Mouse (Mus musculus): ENCODE measurements around the gene Slc9a3.
A peak's percentile ranks its signal among the peaks of the same experiment; 100 is the strongest.

Slc9a3 gene

GRCm38 (mm10) chr13:74121141-74121602, at the start of gene Slc9a3:
Gene Slc9a3, plus strand, starts transcription at chr13:74121457.
- DNase-seq = peak; percentile 80

- no peak for DNase-seq
These were observed 49.5 kb upstream of the Slc9a3 start for GRCm38 (mm10) chr13:74071714-74072113.

- DNase-seq = no peak
These were observed 47.9 kb upstream of the Slc9a3 start for GRCm38 (mm10) chr13:74073369-74073768.

- no peak for DNase-seq
These were observed 31.0 kb upstream of the Slc9a3 start for GRCm38 (mm10) chr13:74090265-74090664.

DNA sequence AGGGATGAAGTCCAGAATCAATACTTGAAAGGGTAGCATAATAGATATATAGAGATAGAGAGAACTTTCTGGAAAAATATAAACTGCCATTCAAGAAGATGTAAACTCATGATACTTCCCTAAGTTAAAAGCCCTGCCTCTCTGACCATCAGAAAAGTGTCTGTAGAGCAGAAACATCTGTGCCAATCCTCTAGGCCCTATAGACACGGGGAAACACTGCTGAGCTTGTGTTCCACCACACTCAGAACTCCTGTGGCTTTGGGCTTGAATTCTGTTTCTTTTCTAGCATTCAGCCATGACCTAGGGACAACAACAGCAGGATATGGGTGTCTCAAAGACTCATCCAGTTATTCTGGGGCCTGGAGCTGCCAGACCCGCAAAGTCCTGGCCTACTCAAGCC, 25.3 kb upstream of the Slc9a3 start:
- no peak for DNase-seq

GRCm38 (mm10) chr13:74096715-74097363, 24.4 kb upstream of the Slc9a3 start:
- peak; percentile 73 for DNase-seq

DNA sequence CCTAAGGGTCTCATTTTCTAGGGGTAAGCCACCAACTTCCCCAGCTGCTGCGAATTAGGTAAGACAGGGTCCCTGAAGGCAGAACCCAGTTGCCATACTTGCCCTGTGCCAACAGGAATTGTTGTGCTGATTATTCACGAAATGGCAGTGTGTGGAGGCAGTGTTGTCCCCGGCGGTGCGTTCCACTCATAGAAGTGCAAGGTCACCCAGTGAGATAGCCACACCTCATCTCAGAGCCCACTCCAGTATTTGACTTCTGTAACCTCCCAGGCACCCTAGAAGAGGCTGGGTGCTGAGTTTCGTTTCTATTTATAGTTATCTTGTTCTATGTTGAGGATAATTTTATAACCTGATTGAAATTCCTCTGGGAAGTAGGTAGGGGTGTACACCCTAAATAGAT, 22.3 kb upstream of the Slc9a3 start:
- no peak for DNase-seq

DNA sequence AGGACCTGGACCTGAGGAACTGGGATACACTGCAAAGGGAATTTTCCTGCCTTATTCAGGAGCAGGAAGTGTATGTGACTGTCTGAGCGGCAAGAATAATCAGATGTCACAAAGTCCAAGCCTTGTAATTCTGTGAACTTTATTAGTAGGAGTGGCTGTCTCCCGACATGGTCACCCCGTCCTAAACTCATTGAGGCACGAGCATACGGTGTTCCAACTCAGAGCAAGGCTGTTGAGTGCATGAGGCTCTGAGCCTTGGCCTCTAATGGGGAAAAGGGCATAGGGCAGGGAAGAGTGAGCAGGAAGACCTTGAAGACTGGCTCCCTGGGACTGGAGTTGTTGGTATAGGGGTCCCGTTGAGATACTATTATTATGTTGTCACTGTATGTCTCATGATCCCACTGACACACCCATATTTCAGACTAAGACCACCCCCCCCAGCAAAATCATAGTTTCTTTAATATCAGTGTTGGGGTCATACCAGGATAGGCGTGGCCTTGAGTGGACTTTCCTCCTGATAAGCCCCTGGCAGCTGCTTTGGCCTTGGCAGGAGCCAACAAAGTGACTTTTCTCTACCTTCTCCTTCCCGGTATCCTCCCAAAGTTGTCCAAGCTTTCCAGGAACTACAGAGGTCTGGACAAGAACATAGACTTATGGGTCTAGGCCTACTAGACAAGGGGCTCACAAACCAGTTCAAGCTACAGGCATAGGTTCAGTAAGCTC, 19.0 kb upstream of the Slc9a3 start:
- no peak for DNase-seq

DNA sequence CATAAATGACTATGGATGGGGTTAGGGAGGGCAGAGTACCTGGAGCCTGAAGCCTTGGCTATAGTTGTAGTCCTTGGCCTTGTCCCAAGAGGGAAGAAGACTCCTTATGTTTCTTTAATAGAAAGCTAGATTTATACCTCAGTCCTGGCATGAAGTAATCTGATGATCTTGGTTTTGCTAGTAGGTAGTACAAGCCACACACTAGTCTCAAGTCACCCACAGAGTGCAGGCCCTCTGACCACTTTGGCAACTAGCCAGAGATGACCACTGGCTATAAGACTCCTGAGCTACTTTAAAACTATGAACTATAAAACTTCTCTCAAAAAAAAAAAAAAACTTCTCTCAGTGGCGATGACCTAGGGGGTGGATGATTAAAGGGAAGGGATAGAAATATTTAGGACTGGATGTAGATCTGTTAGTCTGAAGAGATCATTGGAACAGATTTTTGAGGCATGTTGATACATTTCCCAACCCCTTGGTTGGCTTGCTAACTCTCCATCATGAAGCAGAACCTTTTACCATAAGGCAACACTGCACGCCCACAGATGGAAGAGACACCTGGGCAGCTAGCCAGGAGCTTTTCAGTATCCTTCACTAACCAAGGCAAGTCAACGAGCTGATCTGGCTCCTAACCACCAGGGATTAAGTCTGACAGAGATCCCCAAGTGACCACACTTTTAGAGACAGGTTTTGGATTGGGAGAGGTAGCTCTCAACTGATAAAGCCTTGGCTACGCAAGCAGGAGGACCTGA, 18.2 kb upstream of the Slc9a3 start:
- no peak for DNase-seq

GRCm38 (mm10) chr13:74104417-74104816, 16.8 kb upstream of the Slc9a3 start:
- no peak for DNase-seq

- DNase-seq = no peak
These were observed 13.8 kb upstream of the Slc9a3 start for GRCm38 (mm10) chr13:74107410-74107809.

GRCm38 (mm10) chr13:74112593-74112992, 8.7 kb upstream of the Slc9a3 start:
- DNase-seq = no peak

DNA sequence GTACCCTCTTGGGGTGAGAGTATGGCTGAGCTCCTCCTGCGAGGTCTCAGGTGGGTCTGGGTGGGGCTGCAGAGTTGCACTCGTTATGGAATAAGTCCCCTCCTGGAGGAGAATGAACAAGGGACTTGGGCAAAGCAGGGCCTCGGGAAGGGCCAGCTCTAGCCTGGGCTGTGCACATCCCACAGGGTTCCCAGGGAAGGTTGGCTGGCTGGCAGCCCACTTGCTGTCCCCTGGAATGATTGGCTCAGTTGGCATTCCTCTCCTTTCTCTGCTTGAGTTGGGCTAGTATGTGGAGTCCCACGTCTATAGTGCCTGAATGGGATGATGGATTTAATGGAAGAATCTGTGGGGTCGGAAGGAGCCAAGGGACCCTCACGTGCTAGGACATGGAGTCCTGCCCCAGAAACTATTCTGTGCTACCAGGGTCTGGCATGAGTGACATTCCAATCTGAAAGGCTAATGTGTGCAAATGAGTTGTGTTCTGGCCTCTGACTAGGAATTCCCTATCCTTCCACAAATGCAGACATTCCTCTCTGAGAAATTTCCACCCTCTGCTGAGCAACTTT, 7.5 kb upstream of the Slc9a3 start:
- peak; percentile 35 for DNase-seq

- DNase-seq = no peak
These were observed 606 bp downstream of the Slc9a3 start for GRCm38 (mm10) chr13:74121795-74122330.

GRCm38 (mm10) chr13:74122632-74123031, 1.4 kb downstream of the Slc9a3 start:
- DNase-seq = no peak

GRCm38 (mm10) chr13:74127571-74127970, 6.3 kb downstream of the Slc9a3 start:
- DNase-seq = peak; percentile 67

DNA sequence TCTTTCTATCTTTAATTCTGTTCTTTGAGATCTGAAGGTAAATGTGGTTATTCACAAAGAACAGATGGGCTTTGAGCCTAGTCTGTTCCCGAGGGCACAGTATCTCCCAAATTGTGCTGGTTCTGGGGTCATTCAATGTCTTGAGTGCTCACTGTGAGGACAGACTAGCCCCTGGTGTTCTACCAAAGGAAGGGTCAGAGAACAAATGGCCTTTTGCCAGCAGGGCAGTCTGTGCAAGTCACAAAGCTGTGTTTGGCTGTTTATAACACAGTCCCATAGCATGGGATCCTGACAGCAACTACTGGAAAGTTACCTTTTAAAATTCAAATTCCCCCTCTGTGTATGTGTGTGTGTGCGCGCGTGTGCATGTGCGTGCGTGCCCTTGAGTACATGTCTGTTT, 8.7 kb downstream of the Slc9a3 start:
- DNase-seq = peak; percentile 84

GRCm38 (mm10) chr13:74138906-74139647, 17.8 kb downstream of the Slc9a3 start:
- DNase-seq = peak; percentile 55

- DNase-seq = peak; percentile 49
These were observed 19.5 kb downstream of the Slc9a3 start for GRCm38 (mm10) chr13:74140793-74141192.

DNA sequence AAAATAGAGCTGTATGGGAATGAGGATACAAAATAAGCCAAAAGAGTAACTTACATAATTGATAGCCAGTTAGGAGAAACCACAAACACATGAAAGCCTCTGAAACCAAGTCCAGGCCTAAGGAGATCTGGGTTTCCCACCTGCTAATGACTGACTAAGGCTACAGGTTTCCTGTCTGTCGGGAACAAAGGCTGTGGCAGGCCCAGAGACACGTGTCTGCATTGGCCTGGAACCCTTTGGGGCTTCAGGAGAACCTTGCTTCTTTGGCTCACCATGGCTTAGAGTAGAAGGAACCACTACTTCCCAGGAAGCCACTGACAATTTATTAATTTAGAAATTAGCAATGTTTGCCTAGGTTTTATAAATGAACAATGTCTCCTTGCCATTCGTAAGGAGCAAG, 22.0 kb downstream of the Slc9a3 start:
- DNase-seq = no peak

DNA sequence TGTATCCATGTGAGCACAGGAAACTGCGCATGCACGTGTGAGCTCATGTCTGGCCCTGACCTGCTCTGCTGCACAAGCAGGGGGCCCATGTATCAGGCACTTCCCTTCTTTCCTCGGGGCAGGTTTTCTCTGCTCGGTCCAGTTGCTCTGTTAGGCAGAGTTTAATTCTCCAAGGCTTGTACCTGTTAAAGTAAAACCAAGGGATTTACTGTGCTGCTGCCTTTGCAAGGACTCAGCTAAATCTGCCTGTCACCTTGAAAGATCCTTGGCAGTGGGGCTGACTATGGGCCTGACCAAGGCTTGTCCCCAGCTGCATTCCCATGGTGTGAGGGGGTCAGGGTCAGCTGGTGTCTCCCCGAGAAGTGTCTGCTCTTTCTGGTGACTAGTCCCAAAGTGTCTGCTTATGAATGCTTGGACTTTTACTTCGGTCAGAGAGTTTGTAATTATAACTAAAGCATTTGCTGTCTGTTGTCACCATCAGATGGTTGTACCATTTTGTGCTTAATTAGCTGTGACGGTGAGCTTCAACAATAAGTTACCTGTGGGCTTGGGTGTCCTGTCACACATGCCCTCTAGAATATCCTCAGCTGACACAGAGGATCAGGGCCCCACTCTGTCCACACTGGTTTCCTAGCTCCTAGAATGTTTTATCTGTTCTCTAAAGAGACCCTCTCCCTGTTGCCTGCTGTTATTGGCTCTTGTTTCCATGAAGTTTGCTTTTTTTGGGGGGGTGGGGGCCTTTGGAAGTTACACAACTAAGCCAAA, 23.0 kb downstream of the Slc9a3 start:
- peak; percentile 79 for DNase-seq
